Mouse (Mus musculus): ENCODE measurements at regions not wholly inside any gene's neighbourhood (a gene's known extent, or its start where the extent isn't known, plus 50 kb on each side); places are given as distances from the start of the nearest gene placed in this dataset.

GRCm38 (mm10) chr13:31397246-31397645, 158.7 kb upstream of the Foxq1 start:
- no peak for ATAC-seq (ENCODE audit: low FRiP score, low read depth)
- 62% methylated on average over 10 of the region's 10 CpGs for WGBS
- no peaks in the 10 kb centered on the region for H3K36me3 ChIP-seq

GRCm38 (mm10) chr13:31400401-31400800, 155.5 kb upstream of the Foxq1 start:
- H3K4me3 ChIP-seq, result no peak overlapping the region
- H3K27ac ChIP-seq (replicated peaks), result no peak overlapping the region
- ATAC-seq (ENCODE audit: low FRiP score, low read depth), result no peak
- no peak overlapping the region for H3K4me2 ChIP-seq (replicated peaks)
- 98% methylated on average over 2 of the region's 2 CpGs for WGBS
- H3K36me3 ChIP-seq, result no peaks in the 10 kb centered on the region
- H3K9me3 ChIP-seq, result no peaks in the 10 kb centered on the region
- no peak overlapping the region for H3K9ac ChIP-seq (replicated peaks)
- H3K4me1 ChIP-seq, result no peaks in the 10 kb centered on the region
- no peaks in the 10 kb centered on the region for H3K27me3 ChIP-seq

More at GRCm38 (mm10) chr13:31397246-31397645, 158.7 kb upstream of the Foxq1 start:
- Histone ChIP-seq H3K9me3 (no peaks in the 10 kb centered on the region), H3K4me3 (no peak overlapping the region), H3K27ac (replicated peaks) (no peak overlapping the region), H3K27me3 (no peaks in the 10 kb centered on the region), H3K4me2 (replicated peaks) (no peak overlapping the region), H3K9ac (replicated peaks) (no peak overlapping the region), H3K4me1 (no peaks in the 10 kb centered on the region)

- Histone ChIP-seq H3K9ac (replicated peaks) (no peak overlapping the region), H3K27me3 (no peaks in the 10 kb centered on the region), H3K4me3 (no peak overlapping the region), H3K4me1 (no peaks in the 10 kb centered on the region), H3K4me2 (replicated peaks) (no peak overlapping the region), H3K27ac (replicated peaks) (no peak overlapping the region), H3K9me3 (no peaks in the 10 kb centered on the region), H3K36me3 (no peaks in the 10 kb centered on the region)
- WGBS, result 81% methylated on average over 2 of the region's 2 CpGs
- ATAC-seq (ENCODE audit: low FRiP score, low read depth), result no peak
Measured at GRCm38 (mm10) chr13:31405312-31405711, 150.6 kb upstream of the Foxq1 start.

- ATAC-seq (ENCODE audit: low FRiP score, low read depth), result peak; percentile 79; the same call in 1 of the 2 replicates
- H3K36me3 ChIP-seq, result no peaks in the 10 kb centered on the region
- no peak overlapping the region for H3K4me3 ChIP-seq
- H3K27me3 ChIP-seq, result no peaks in the 10 kb centered on the region
- H3K9me3 ChIP-seq, result no peaks in the 10 kb centered on the region
- no peak overlapping the region for H3K27ac ChIP-seq (replicated peaks)
- no peak overlapping the region; the same call in 1 of the 2 replicates for H3K4me2 ChIP-seq (replicated peaks)
- H3K9ac ChIP-seq (replicated peaks), result no peak overlapping the region
- H3K4me1 ChIP-seq, result no peaks in the 10 kb centered on the region
- WGBS, result 60% methylated on average over 10 of the region's 10 CpGs
Measured at GRCm38 (mm10) chr13:31408439-31409122, 147.4 kb upstream of the Foxq1 start.

- 84% methylated on average over 2 of the region's 2 CpGs for WGBS
- no peak overlapping the region for H3K9ac ChIP-seq (replicated peaks)
- no peaks in the 10 kb centered on the region for H3K27me3 ChIP-seq
- no peak overlapping the region for H3K4me2 ChIP-seq (replicated peaks)
- no peaks in the 10 kb centered on the region for H3K36me3 ChIP-seq
- H3K27ac ChIP-seq (replicated peaks), result no peak overlapping the region
- no peak overlapping the region for H3K4me3 ChIP-seq
- H3K9me3 ChIP-seq, result no peaks in the 10 kb centered on the region
- ATAC-seq (ENCODE audit: low FRiP score, low read depth), result no peak
- no peaks in the 10 kb centered on the region for H3K4me1 ChIP-seq
Measured at GRCm38 (mm10) chr13:31409123-31409513, 146.8 kb upstream of the Foxq1 start.

- no peak overlapping the region for H3K9ac ChIP-seq (replicated peaks)
- peaks cover 4% of the 10 kb centered on the region for H3K4me1 ChIP-seq
- no peak overlapping the region for H3K4me3 ChIP-seq
- no peak overlapping the region for H3K4me2 ChIP-seq (replicated peaks)
- 97% methylated on average over 5 of the region's 5 CpGs for WGBS
- H3K27me3 ChIP-seq, result no peaks in the 10 kb centered on the region
- H3K27ac ChIP-seq (replicated peaks), result no peak overlapping the region
- H3K9me3 ChIP-seq, result no peaks in the 10 kb centered on the region
- no peak for ATAC-seq (ENCODE audit: low FRiP score, low read depth)
- no peaks in the 10 kb centered on the region for H3K36me3 ChIP-seq
Measured at GRCm38 (mm10) chr13:31421556-31421955, 134.4 kb upstream of the Foxq1 start.

- Histone ChIP-seq H3K27ac (replicated peaks) (no peak overlapping the region), H3K9ac (replicated peaks) (no peak overlapping the region), H3K4me3 (no peak overlapping the region), H3K27me3 (no peaks in the 10 kb centered on the region), H3K4me2 (replicated peaks) (no peak overlapping the region), H3K36me3 (no peaks in the 10 kb centered on the region), H3K4me1 (peaks cover 4% of the 10 kb centered on the region), H3K9me3 (no peaks in the 10 kb centered on the region)
- ATAC-seq (ENCODE audit: low FRiP score, low read depth), result no peak
- WGBS, result 94% methylated on average over 3 of the region's 3 CpGs
Measured at GRCm38 (mm10) chr13:31423599-31423998, 132.3 kb upstream of the Foxq1 start.

GRCm38 (mm10) chr13:31425825-31426500, 130.0 kb upstream of the Foxq1 start:
- Histone ChIP-seq H3K27me3 (no peaks in the 10 kb centered on the region), H3K27ac (replicated peaks) (no peak overlapping the region), H3K4me3 (no peak overlapping the region), H3K4me2 (replicated peaks) (no peak overlapping the region), H3K36me3 (no peaks in the 10 kb centered on the region), H3K4me1 (peaks cover 4% of the 10 kb centered on the region), H3K9ac (replicated peaks) (no peak overlapping the region), H3K9me3 (no peaks in the 10 kb centered on the region)
- no peak for ATAC-seq (ENCODE audit: low FRiP score, low read depth)
- 63% methylated on average over 7 of the region's 7 CpGs for WGBS

- no peaks in the 10 kb centered on the region for H3K36me3 ChIP-seq
- H3K27ac ChIP-seq (replicated peaks), result no peak overlapping the region
- no peak overlapping the region for H3K4me3 ChIP-seq
- ATAC-seq (ENCODE audit: low FRiP score, low read depth), result no peak
- H3K27me3 ChIP-seq, result no peaks in the 10 kb centered on the region
- WGBS, result 94% methylated on average over 7 of the region's 7 CpGs
- H3K9ac ChIP-seq (replicated peaks), result no peak overlapping the region
- no peak overlapping the region for H3K4me2 ChIP-seq (replicated peaks)
- no peaks in the 10 kb centered on the region for H3K4me1 ChIP-seq
- H3K9me3 ChIP-seq, result no peaks in the 10 kb centered on the region
Measured at GRCm38 (mm10) chr13:31436434-31436833, 119.5 kb upstream of the Foxq1 start.

- H3K4me1 ChIP-seq, result no peaks in the 10 kb centered on the region
- H3K36me3 ChIP-seq, result no peaks in the 10 kb centered on the region
- H3K4me3 ChIP-seq, result no peak overlapping the region
- no peaks in the 10 kb centered on the region for H3K9me3 ChIP-seq
- no peak overlapping the region for H3K4me2 ChIP-seq (replicated peaks)
- ATAC-seq (ENCODE audit: low FRiP score, low read depth), result no peak
- no peak overlapping the region for H3K27ac ChIP-seq (replicated peaks)
- 75% methylated on average over 9 of the region's 9 CpGs for whole genome bisulfite sequencing
- no peak overlapping the region for H3K9ac ChIP-seq (replicated peaks)
- no peaks in the 10 kb centered on the region for H3K27me3 ChIP-seq
Measured at GRCm38 (mm10) chr13:31439761-31440627, 115.9 kb upstream of the Foxq1 start.

GRCm38 (mm10) chr13:31458883-31459282, 97.1 kb upstream of the Foxq1 start:
- 80% methylated on average over 2 of the region's 2 CpGs for WGBS
- H3K9me3 ChIP-seq, result no peaks in the 10 kb centered on the region
- ATAC-seq (ENCODE audit: low FRiP score, low read depth), result no peak
- no peaks in the 10 kb centered on the region for H3K27me3 ChIP-seq
- no peak overlapping the region for H3K4me2 ChIP-seq (replicated peaks)
- H3K4me1 ChIP-seq, result no peaks in the 10 kb centered on the region
- no peaks in the 10 kb centered on the region for H3K36me3 ChIP-seq
- H3K9ac ChIP-seq (replicated peaks), result no peak overlapping the region
- no peak overlapping the region for H3K27ac ChIP-seq (replicated peaks)
- H3K4me3 ChIP-seq, result no peak overlapping the region

GRCm38 (mm10) chr13:31465141-31465540, 90.8 kb upstream of the Foxq1 start:
- Histone ChIP-seq H3K4me3 (no peak overlapping the region), H3K4me2 (replicated peaks) (no peak overlapping the region), H3K4me1 (no peaks in the 10 kb centered on the region), H3K27me3 (no peaks in the 10 kb centered on the region), H3K9me3 (no peaks in the 10 kb centered on the region), H3K36me3 (no peaks in the 10 kb centered on the region), H3K9ac (replicated peaks) (no peak overlapping the region), H3K27ac (replicated peaks) (no peak overlapping the region)
- WGBS, result 87% methylated on average over 8 of the region's 8 CpGs
- no peak for ATAC-seq (ENCODE audit: low FRiP score, low read depth)
